Mouse (Mus musculus): ENCODE measurements around the gene Acox3.
A peak's percentile ranks its signal among the peaks of the same experiment; 100 is the strongest.

Gene Acox3

GRCm38 (mm10) chr5:35582445-35583220 lies at the start of gene Acox3:
Gene Acox3 (plus strand): TSS chr5:35583040.
- DNase-seq = peak; percentile 91 to 92

- DNase-seq = no peak
These were observed 46.6 kb upstream of the Acox3 start for GRCm38 (mm10) chr5:35536271-35536670.

DNA sequence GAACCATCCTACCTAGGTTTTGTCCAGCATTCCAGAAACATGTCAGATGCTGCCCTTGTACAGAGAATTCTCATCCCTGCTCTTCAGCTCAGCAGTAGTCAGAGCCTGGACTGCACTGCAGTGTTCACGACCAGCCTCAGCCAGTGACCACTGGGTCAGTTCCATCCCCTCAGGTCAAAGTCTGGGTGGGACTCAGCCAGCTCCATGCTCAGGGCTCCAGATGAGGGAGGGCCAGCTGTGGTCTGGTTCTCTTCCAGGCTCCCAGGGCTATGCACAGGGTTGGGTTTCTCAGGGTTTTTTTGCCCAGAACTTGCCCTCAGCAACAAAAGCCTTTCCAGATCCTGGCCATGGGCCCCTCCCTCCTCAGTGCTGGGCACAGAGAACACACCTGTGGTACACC lies 45.4 kb upstream of the Acox3 start:
- no peak for DNase-seq

DNA sequence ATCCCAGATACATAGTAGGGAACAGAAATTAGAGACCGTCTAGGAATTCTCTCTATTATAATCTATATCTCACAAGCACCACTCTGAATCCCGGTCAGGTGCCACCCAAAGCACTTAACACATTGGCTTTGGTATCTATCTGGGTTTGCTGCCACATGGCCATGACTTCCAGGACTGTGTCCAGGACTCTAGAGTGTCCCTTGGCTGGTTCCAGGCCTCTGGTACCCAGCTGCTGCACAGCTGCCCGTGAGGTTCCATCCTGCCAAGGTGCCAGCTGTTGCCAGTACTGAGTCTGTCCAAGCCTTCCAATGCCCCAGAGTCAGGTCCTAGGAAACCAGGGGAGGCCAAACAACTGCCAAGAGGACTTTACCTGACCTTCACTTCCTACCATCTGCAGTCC lies 44.8 kb upstream of the Acox3 start:
- no peak for DNase-seq

DNA sequence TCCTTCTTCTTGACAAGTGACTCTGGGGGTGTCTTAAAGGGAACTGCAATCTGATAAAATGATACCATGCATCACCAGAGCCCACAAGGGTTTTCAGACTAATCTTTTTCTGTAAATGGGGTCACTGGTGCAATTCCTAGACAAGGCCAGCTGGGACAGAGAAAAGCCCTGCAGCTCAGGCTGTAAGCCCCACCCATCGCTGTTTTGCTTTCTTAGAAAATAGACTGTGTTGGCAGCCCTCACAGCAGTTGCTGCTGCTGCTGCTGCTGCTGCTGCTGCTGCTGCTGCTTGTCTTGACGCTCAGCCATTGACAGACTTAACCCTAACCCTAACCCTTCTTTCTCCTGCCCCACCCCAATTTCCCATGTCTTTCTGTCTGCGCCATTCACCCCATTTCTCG lies 43.3 kb upstream of the Acox3 start:
- DNase-seq = no peak

- no peak for DNase-seq
These were observed 42.3 kb upstream of the Acox3 start for GRCm38 (mm10) chr5:35540555-35540954.

GRCm38 (mm10) chr5:35541059-35541790 lies 41.6 kb upstream of the Acox3 start:
- no peak for DNase-seq

DNA sequence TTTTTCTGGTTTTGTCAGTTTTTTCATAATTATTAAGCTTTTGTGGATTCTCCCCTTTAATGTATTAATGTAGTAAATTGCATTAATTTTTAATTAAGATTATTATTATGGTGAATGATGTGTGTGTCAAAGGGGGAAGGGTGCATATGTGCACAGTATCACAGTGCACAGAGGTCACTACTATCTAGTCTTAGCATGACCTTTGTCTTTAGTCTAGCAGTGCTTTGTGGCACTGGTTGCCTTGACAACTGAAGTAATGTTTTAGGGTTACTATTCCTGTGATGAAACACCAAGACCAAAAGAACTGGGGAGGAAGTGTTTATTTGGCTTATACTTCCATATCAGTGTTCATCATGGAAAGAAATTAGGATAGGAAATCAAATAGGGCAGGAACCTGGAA lies 36.7 kb upstream of the Acox3 start:
- DNase-seq = no peak

- no peak for DNase-seq
These were observed 30.7 kb upstream of the Acox3 start for GRCm38 (mm10) chr5:35551855-35552837.

GRCm38 (mm10) chr5:35552838-35553539 lies 29.9 kb upstream of the Acox3 start:
- DNase-seq = no peak

DNA sequence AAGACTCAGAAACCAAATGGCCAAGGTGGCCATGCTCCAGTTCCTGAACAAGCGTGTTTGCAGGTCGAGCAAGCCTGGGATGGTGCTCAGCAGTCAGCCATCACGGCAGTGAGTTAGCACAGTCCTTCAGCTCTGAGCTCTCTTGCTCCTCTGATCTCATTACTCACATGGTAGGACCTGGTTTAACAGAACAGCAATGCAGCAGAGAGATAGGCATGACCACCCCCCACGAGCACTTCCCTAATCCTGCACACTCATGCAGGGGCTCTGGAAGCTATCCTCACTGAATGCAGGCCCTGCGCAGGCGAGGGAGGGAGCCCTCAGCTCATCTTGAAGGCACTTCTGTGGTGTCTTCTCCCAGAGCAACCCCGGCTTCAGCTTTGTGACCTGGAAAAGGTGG lies 26.4 kb upstream of the Acox3 start:
- DNase-seq = no peak

DNA sequence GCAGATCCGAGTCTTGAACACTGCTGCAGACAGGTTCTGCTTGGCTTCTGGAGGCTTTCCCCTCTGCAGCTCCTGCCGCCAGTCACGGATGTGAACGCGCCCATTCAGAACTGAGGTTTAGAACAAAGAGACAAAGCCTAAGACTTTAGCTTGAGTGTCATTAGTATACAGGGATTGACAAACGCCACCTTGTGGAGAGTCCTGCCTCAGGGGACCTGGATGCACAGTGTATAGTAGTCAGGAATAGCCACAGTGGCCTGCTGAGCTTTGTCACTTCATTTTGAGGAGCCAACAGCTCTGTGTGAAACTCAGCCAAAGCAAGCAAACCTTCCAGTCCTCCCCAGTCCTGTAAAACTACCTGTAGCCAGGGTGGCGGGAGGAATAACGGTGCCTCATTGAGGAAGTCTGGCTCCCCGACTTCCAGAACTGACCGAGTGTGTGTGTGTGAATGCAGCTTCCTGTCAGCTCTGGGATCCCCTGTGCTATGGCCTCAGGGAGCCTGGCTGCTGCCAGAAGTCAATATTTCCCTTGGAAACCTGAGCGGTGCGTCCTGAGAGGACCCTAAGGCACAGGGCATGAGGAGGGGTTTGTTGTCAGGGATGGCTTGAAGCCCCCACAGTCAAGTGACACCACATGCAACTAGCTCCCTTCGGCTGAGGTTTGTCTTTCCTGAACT lies 24.8 kb upstream of the Acox3 start:
- no peak for DNase-seq

- DNase-seq = no peak
These were observed 23.4 kb upstream of the Acox3 start for GRCm38 (mm10) chr5:35559447-35559846.

DNA sequence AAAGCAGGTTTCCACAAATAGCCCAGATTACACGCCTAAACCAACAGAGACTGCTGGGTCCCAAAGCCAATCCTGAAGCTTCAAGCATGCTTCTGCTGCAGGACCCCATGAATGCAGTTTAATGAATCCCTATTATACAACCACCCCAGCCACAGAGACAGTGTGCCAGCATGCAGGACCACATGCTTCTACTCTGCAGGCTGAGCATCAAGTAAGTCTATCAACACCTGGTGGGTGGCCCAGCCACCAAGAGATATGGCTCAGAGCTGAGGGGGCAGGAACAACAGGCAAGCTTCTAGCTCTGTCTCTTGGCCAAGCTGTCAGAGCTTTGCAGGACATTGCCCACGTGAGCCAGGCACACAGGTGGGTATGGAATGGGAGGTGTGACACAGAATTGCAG lies 20.2 kb upstream of the Acox3 start:
- no peak for DNase-seq

DNA sequence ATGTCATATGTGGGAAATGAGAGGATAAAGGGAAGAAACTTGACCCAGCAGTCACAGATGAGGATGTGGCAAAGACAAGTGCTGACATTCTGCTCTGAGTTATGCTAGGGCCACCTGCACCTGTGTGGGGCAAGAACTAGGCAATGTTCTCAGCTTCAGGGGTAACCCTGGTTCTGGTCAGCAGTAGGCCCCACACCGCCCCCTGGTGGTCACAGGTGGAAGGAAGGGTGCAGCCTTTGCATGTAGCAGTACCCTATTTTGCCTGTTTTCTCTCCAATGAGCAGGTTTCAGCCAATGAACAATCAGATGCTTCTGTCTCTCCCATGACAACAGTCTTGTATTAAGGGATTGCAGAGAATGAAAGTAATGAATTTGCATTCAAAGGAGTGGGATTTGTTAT lies 19.4 kb upstream of the Acox3 start:
- DNase-seq = peak; percentile 58 to 69

GRCm38 (mm10) chr5:35565217-35565616 lies 17.6 kb upstream of the Acox3 start:
- DNase-seq = no peak

DNA sequence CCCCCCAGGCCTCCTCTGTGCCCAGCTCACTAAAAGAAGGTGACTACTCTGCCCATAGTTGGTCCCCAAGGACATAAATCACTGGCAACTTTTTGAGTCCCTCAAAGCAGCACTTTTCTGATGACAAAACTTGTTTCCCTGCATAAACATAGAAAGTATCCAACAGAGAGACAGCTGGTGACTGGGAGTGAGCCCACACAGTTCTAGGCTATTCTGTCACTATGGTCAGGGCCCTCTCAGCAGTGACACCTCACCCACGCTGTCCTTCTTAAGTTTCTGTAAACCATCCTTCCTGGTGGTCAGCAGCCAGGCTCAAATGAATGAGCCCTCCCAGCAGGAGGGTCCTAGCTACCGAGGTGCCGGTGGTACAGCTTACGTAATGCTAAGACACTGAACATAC lies 16.2 kb upstream of the Acox3 start:
- no peak for DNase-seq

GRCm38 (mm10) chr5:35571546-35571945 lies 11.3 kb upstream of the Acox3 start:
- no peak for DNase-seq

DNA sequence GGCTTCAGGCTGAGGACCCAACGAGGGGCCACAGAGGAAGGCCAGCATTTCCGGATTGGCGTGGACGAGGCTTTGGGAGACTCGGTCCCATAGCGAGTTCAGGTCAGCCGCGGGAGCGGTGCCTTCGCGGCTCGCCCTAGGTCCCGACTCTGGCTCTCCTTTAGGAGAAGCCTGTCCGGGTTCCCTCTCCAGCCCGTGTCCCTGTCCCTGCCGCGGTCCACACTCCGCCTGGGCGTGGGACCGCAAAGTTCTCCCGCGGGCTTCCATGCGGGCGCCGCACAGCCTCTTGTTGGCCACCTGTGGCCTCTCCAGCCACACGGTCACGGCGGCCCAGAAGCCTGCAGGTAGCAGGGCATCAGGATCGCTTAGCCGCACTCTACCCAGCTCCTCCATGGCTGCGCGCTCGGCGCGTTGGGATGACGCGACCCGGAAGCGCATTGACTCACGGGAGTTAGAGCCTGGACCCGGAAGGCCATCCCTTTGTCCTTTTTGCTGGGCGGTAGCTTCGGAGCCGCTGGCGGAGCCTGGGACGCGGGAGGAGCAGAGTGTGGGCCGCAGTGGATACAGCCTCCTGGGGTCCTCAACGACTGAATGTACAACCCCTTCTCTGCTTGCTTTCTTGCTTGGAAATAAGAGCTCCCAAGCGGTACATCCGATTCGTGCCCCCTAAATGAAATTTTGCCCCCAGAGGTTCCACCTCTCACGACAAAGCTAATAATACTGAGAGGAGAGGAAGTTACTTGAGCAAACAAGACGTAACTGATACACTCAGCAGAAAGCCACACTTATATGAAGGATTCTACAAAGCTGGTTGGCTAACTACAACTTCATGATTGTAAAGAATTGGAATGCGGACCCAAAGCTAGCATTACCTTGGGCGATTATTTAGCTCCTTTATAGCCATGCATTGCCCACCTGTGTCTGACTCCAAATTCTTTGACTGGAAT lies 7.9 kb upstream of the Acox3 start, which contains the start of gene Trmt44:
Gene Trmt44 (minus strand): TSS at position 418 of the 947 bp plus-strand sequence.
- peak; percentile 82 to 85 for DNase-seq

GRCm38 (mm10) chr5:35576409-35577020 lies 6.3 kb upstream of the Acox3 start:
- no peak for DNase-seq

Measured in thymus, postnatal 36 days (tissue).